Mouse (Mus musculus) midbrain, embryonic 12.5 days (tissue): ENCODE measurements around the gene Tspan32. TPM values are rescaled to one million over a fixed set of nuclear protein-coding genes. Genes with fewer than 3 reads are reported as not detected.

Source experiments
- ATAC-seq: fragments of 200-750 bp; cut with Nextera tagmentation; 2 replicates; pipeline ENCODE4 v1.8.0; 2017; ENCODE audit warnings: low read depth, moderate TSS enrichment, moderate library complexity; ENCODE audit not compliant: low FRiP score
- H3K27ac ChIP-seq: fragments of 300-500 bp; sonication (generic); replicated peaks from 2 replicates; pipeline ENCODE4 v1.5.1; 2016; ENCODE audit warnings: mild to moderate bottlenecking
- H3K27me3 ChIP-seq: fragments of 300-500 bp; sonication (generic); 2 replicates; pipeline ENCODE4 v1.6.1; 2016; ENCODE audit warnings: mild to moderate bottlenecking
- H3K36me3 ChIP-seq: fragments of 300-500 bp; sonication (generic); 2 replicates; pipeline ENCODE4 v1.6.1; 2016
- H3K4me1 ChIP-seq: fragments of 300-500 bp; sonication (generic); 2 replicates; pipeline ENCODE4 v1.6.1; 2016
- H3K4me2 ChIP-seq: fragments of 300-500 bp; sonication (generic); replicated peaks from 2 replicates; pipeline ENCODE4 v1.6.1; 2016; ENCODE audit warnings: mild to moderate bottlenecking, moderate library complexity
- H3K4me3 ChIP-seq: fragments of 300-500 bp; sonication (generic); 2 replicates; pipeline ENCODE4 v1.5.1; 2016; ENCODE audit warnings: mild to moderate bottlenecking
- H3K9ac ChIP-seq: fragments of 300-500 bp; sonication (generic); replicated peaks from 2 replicates; pipeline ENCODE4 v1.6.1; 2016; ENCODE audit warnings: mild to moderate bottlenecking, moderate library complexity
- H3K9me3 ChIP-seq: fragments of 300-500 bp; sonication (generic); 2 replicates; pipeline ENCODE4 v1.6.1; 2016; ENCODE audit warnings: mild to moderate bottlenecking
- WGBS: fragments of 180-500 bp; shearing (Covaris S2); methylation state at CpG from one replicate; pipeline ENCODE4 v1.1.7; 2016; 5-methylcytosine and 5-hydroxymethylcytosine counted together
- polyA plus RNA-seq: library from polyadenylated mRNA; unstranded; fragments of >200 nt; fragmentation: Nextera tagmentation; extraction: Ambion mirVana; gene quantifications from 2 replicates; pipeline ENCODE4 v1.2.1, GENCODE M21; 2016

Gene Tspan32
- polyA plus RNA-seq, 1 experiment from 2014 or later = 1.5 TPM

DNA sequence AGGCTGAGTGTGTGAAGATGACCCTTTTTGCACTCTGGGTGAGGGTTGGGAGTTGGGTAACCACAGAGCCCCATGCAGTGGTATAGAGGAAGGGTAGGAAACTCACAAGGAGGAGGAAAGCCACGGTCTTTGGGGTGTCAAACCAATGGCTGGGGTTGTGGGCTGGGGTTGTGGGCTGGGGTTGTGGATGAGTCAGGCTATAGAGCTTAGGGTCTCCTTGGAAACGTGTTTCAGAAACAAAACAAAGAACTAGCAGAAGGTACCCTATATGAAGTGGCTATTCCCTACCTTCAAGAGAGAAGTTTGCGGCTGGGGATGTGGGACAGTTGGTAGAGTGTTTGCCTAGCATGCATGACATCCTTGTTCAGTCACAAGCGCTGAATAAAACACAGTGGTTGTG lies 5.2 kb downstream of the Tspan32 start:
- H3K36me3 ChIP-seq = no peaks in the 10 kb centered on the region
- H3K27ac ChIP-seq = no peak overlapping the region
- H3K4me1 ChIP-seq = peaks cover 14% of the 10 kb centered on the region
- no peaks in the 10 kb centered on the region for H3K9me3 ChIP-seq
- no peak for ATAC-seq
- no peak overlapping the region for H3K4me2 ChIP-seq
- no peak overlapping the region for H3K9ac ChIP-seq
- no peaks in the 10 kb centered on the region for H3K27me3 ChIP-seq
- H3K4me3 ChIP-seq = no peak overlapping the region
- 82% methylated on average over 4 of the region's 4 CpGs for WGBS

- 92% methylated on average over 1 of the region's 1 CpGs for WGBS
- no peaks in the 10 kb centered on the region for H3K9me3 ChIP-seq
- no peak overlapping the region for H3K9ac ChIP-seq
- ATAC-seq = no peak
- H3K27ac ChIP-seq = no peak overlapping the region
- H3K4me3 ChIP-seq = no peak overlapping the region
- H3K4me2 ChIP-seq = no peak overlapping the region
- H3K27me3 ChIP-seq = no peaks in the 10 kb centered on the region
- peaks cover 19% of the 10 kb centered on the region for H3K4me1 ChIP-seq
- no peaks in the 10 kb centered on the region for H3K36me3 ChIP-seq
Observed at GRCm38 (mm10) chr7:143011226-143011625, 6.4 kb downstream of the Tspan32 start.

DNA sequence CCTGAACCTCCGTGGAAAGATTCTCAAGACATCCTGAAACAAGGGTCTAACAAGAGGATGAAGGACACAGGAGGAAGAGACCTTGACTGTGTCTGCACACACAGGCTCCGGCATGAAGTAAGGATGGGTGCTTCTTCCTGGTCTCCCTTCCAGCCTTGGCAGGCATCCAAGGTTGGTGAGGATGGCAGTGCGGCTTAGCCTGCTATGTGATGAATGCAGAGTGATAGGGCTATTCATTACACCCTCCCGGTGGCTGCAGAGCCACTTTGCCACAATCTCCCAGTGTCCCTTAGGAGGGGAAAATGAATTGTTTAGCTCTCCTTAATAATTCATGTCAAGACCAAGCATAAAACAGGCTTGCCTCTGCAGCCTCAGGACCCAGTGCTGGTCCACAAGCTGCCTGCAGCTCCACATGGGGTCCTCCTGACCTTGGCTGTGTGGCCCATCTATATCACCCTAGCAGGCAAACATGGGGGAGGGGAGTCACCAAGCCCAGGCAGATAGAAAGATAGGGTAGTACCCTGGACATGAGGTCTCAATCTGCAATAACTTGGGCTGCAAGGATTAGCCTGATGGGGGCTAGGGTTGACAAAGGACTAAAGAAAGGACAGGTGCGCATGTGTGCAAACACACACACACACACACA lies 7.5 kb downstream of the Tspan32 start:
- no peak overlapping the region for H3K27ac ChIP-seq
- no peak for ATAC-seq
- no peaks in the 10 kb centered on the region for H3K27me3 ChIP-seq
- no peak overlapping the region for H3K4me3 ChIP-seq
- H3K9me3 ChIP-seq = no peaks in the 10 kb centered on the region
- H3K36me3 ChIP-seq = no peaks in the 10 kb centered on the region
- no peak overlapping the region for H3K4me2 ChIP-seq
- peaks cover 22% of the 10 kb centered on the region for H3K4me1 ChIP-seq
- no peak overlapping the region for H3K9ac ChIP-seq
- 68% methylated on average over 5 of the region's 5 CpGs for WGBS

DNA sequence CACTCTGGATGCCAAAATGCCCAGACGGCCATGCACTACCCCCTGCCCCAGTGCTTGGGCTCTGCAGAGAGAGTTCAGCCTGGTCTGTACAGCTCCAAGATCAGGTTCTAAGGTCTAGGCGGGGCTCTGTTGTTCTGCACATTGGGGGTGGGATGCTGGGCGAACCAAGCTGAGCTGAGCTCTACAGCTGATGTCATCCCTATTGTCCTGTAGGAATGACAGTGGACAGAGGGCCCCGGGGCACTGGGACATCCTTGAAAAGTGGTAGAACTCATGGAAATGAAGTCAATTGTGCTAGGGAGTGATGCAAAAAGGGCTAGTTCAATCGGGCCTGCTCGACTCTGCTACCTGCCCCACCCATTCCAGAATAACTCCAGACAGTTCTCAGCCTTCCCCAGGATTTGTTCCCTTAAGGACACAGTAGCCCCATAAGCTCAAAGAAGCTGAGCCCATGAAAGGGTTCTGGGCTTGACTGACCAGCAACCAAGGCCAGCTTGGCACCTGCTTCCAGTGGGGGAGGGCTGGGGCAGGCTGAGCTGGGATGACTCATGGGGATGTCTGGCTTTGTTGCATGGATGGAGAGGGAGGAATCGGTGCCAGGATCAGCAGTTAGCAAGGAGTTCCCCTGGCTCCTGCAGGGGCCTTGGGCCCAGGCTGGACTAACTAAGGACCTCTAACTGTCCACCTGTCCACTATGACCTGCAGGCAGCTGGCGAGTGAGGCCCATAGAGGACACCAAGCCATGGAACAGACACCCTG lies 8.8 kb downstream of the Tspan32 start:
- Histone ChIP-seq H3K27me3 (no peaks in the 10 kb centered on the region), H3K4me1 (peaks cover 17% of the 10 kb centered on the region), H3K27ac (no peak overlapping the region), H3K4me2 (no peak overlapping the region), H3K4me3 (no peak overlapping the region), H3K9me3 (no peaks in the 10 kb centered on the region), H3K36me3 (no peaks in the 10 kb centered on the region), H3K9ac (no peak overlapping the region)
- WGBS = 69% methylated on average over 8 of the region's 8 CpGs
- no peak for ATAC-seq

DNA sequence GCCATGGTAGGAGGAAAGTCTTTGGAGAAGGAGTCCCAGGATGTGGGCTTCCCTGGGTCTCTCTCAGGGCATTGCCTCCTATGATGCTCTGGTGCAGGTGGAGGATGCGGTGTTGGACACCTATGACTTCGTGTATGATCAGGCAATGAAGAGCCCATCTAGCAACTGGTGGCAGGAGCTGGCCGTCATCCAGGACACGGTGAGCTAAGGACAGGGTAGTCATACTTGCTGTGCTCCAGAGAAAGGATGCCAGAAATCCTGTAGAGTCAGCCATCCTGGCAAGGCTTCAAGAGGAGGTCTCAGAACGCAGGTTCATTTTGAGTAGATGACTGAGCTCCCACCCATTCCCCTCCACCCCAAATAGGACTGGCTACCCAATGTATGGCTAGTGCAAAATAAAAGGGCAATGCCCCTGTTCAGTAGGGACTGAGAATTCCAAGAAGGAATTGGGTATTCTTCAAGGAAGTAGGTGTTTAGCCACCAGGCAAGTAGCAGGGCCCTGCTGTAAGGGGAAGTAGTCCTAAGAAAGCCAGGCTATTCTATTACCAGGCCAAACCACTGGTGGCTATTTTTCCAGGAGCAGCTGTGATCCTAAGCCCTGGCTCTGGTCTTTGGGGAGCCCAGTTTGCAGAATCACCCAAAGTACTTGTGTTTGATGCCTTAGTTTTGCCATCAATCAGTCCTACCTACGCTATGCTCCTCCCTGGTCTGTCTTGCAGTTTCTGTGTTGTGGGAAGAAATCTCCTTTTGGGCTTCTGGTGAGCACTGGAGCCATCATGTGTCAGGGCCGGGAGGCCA lies 10.2 kb downstream of the Tspan32 start:
- no peak for ATAC-seq
- Histone ChIP-seq H3K4me3 (no peak overlapping the region), H3K4me1 (peaks cover 13% of the 10 kb centered on the region), H3K27me3 (no peaks in the 10 kb centered on the region), H3K36me3 (no peaks in the 10 kb centered on the region), H3K4me2 (no peak overlapping the region), H3K9ac (no peak overlapping the region), H3K9me3 (no peaks in the 10 kb centered on the region), H3K27ac (no peak overlapping the region)
- WGBS = 87% methylated on average over 7 of the region's 7 CpGs

GRCm38 (mm10) chr7:143015755-143016423 lies 11.0 kb downstream of the Tspan32 start:
- ATAC-seq = no peak
- Histone ChIP-seq H3K4me2 (no peak overlapping the region), H3K27ac (no peak overlapping the region), H3K4me1 (peaks cover 13% of the 10 kb centered on the region), H3K4me3 (no peak overlapping the region), H3K9me3 (no peaks in the 10 kb centered on the region), H3K36me3 (no peaks in the 10 kb centered on the region), H3K9ac (no peak overlapping the region), H3K27me3 (no peaks in the 10 kb centered on the region)
- WGBS = 13% methylated on average over 1 of the region's 1 CpGs

- Histone ChIP-seq H3K27me3 (no peaks in the 10 kb centered on the region), H3K9me3 (no peaks in the 10 kb centered on the region), H3K36me3 (no peaks in the 10 kb centered on the region), H3K4me1 (peaks cover 13% of the 10 kb centered on the region), H3K4me3 (no peak overlapping the region), H3K4me2 (no peak overlapping the region), H3K27ac (no peak overlapping the region), H3K9ac (no peak overlapping the region)
- WGBS = 57% methylated on average over 8 of the region's 9 CpGs
- ATAC-seq = no peak
Observed at GRCm38 (mm10) chr7:143016424-143017142, 11.7 kb downstream of the Tspan32 start.

- H3K36me3 ChIP-seq = no peaks in the 10 kb centered on the region
- H3K4me2 ChIP-seq = no peak overlapping the region
- H3K9ac ChIP-seq = no peak overlapping the region
- no peaks in the 10 kb centered on the region for H3K27me3 ChIP-seq
- no peak for ATAC-seq
- no peak overlapping the region for H3K27ac ChIP-seq
- peaks cover 11% of the 10 kb centered on the region for H3K4me1 ChIP-seq
- no peak overlapping the region for H3K4me3 ChIP-seq
- H3K9me3 ChIP-seq = no peaks in the 10 kb centered on the region
- 83% methylated on average over 4 of the region's 4 CpGs for WGBS
Observed at GRCm38 (mm10) chr7:143017181-143017580, 12.3 kb downstream of the Tspan32 start.

DNA sequence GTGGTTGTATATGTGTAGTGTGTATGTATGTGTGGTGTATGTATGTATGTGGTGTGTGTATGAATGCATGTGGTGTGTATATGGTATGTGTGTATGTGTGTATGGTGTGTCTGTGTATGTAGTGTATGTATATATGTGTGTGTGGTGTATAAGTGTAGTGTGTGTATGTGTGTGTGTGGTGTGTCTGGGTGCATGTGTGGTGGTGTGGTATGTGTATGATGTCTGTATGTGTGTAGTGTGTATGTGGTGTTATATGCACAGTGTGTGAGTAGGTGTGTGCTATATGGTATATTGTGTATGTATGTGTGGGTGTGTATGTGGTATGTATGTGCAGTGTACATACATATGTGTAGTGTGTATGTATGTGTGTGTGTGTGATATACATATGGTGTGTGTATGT lies 15.2 kb downstream of the Tspan32 start:
- Histone ChIP-seq H3K27ac (no peak overlapping the region), H3K4me3 (no peak overlapping the region), H3K4me1 (peaks cover 7% of the 10 kb centered on the region; the same call in 1 of the 2 replicates), H3K4me2 (no peak overlapping the region), H3K36me3 (0 out of 2 replicates have a peak, but pooled peaks cover under 1% of the 10 kb centered on the region), H3K9me3 (no peaks in the 10 kb centered on the region), H3K9ac (no peak overlapping the region), H3K27me3 (no peaks in the 10 kb centered on the region)
- ATAC-seq = no peak

GRCm38 (mm10) chr7:143020764-143021163 lies 15.9 kb downstream of the Tspan32 start:
- Histone ChIP-seq H3K27ac (no peak overlapping the region), H3K4me1 (peaks cover 7% of the 10 kb centered on the region; the same call in 1 of the 2 replicates), H3K4me3 (no peak overlapping the region), H3K4me2 (no peak overlapping the region), H3K36me3 (0 out of 2 replicates have a peak, but pooled peaks cover 3% of the 10 kb centered on the region), H3K9ac (no peak overlapping the region), H3K9me3 (no peaks in the 10 kb centered on the region), H3K27me3 (no peaks in the 10 kb centered on the region)
- ATAC-seq = no peak
- 89% methylated on average over 3 of the region's 3 CpGs for WGBS

- ATAC-seq = no peak
- 64% methylated on average over 5 of the region's 5 CpGs for WGBS
- Histone ChIP-seq H3K27ac (no peak overlapping the region), H3K9ac (no peak overlapping the region), H3K4me3 (no peak overlapping the region), H3K9me3 (no peaks in the 10 kb centered on the region), H3K4me2 (no peak overlapping the region), H3K4me1 (no peaks in the 10 kb centered on the region), H3K36me3 (0 out of 2 replicates have a peak, but pooled peaks cover 3% of the 10 kb centered on the region), H3K27me3 (no peaks in the 10 kb centered on the region)
Observed at GRCm38 (mm10) chr7:143021356-143022164, 16.7 kb downstream of the Tspan32 start.
